Mouse (Mus musculus) liver, postnatal 0 days (tissue): ENCODE data around the gene Mlc1. TPM values are rescaled to one million over a fixed set of nuclear protein-coding genes. Genes with fewer than 3 reads are reported as not detected.
A peak's percentile ranks its signal among the peaks of the same experiment; 100 is the strongest.

ENCODE experiments used
- ATAC-seq: fragments of 200-750 bp; cut with Nextera tagmentation; 2 replicates; pipeline ENCODE4 v1.8.0; 2017; ENCODE audit warnings: mild to moderate bottlenecking, moderate library complexity
- DNase-seq: peaks from one replicate; pipeline ENCODE4 v3.0.0-alpha.2; 2016
- H3K27ac ChIP-seq: fragments of 300-500 bp; sonication (generic); 2 replicates; pipeline ENCODE4 v1.5.1; 2014; ENCODE audit warnings: antibody characterized with exemption, moderate library complexity, mild to moderate bottlenecking, low read depth
- H3K27me3 ChIP-seq: fragments of 300-500 bp; sonication (generic); 2 replicates; pipeline ENCODE4 v1.6.1; 2014; ENCODE audit warnings: low read length, control low read depth, mixed read lengths; ENCODE audit not compliant: insufficient read depth
- H3K36me3 ChIP-seq: fragments of 300-500 bp; sonication (generic); replicated peaks from 2 replicates; pipeline ENCODE4 v1.6.1; 2014; ENCODE audit warnings: mild to moderate bottlenecking, control low read depth, low read length, moderate library complexity, mixed read lengths; ENCODE audit not compliant: insufficient read depth
- H3K4me1 ChIP-seq: fragments of 300-500 bp; sonication (generic); 2 replicates; pipeline ENCODE4 v1.6.1; 2014; ENCODE audit warnings: antibody characterized with exemption, mild to moderate bottlenecking, control low read depth; ENCODE audit not compliant: insufficient read depth
- H3K4me2 ChIP-seq: fragments of 300-500 bp; sonication (generic); 2 replicates; pipeline ENCODE4 v1.6.1; 2014; ENCODE audit warnings: low read depth, mild to moderate bottlenecking, low read length, moderate library complexity, mixed read lengths
- H3K4me3 ChIP-seq: fragments of 300-500 bp; sonication (generic); 2 replicates; pipeline ENCODE4 v1.5.1; 2014; ENCODE audit warnings: low read depth, low read length
- H3K9ac ChIP-seq: fragments of 300-500 bp; sonication (generic); replicated peaks from 2 replicates; pipeline ENCODE4 v1.6.1; 2014; ENCODE audit warnings: mild to moderate bottlenecking, moderate library complexity
- H3K9me3 ChIP-seq: fragments of 300-500 bp; sonication (generic); 2 replicates; pipeline ENCODE4 v1.6.1; 2016; ENCODE audit warnings: mild to moderate bottlenecking, control low read depth, low read length, mixed read lengths
- CTCF ChIP-seq: sonication (generic); IDR thresholded peaks from 2 replicates; pipeline ENCODE4 v1.5.1; 2016; ENCODE audit warnings: antibody characterized with exemption, low read depth
- EP300 ChIP-seq: IDR thresholded peaks from 2 replicates; pipeline ENCODE4 v1.6.1; 2016; ENCODE audit warnings: antibody characterized with exemption, low read depth, mild to moderate bottlenecking
- WGBS: fragments of 180-500 bp; shearing (Covaris S2); extraction: QIAGEN DNeasy Blood & Tissue Kit; methylation state at CpG from one replicate; pipeline ENCODE4 v1.1.7; 2014; ENCODE audit not compliant: insufficient replicate concordance; 5-methylcytosine and 5-hydroxymethylcytosine counted together
- polyA plus RNA-seq: library from polyadenylated mRNA; unstranded; fragments of >200 nt; fragmentation: Nextera tagmentation; extraction: Ambion mirVana; gene quantifications from 2 replicates; pipeline ENCODE4 v1.2.1, GENCODE M21; 2015

Mlc1 gene
- polyA plus RNA-seq, 1 experiment from 2014 or later, result not detected

- TF ChIP-seq EP300 (no peak), CTCF (no peak)
- WGBS, result 70% methylated on average over 4 of the region's 4 CpGs
- ATAC-seq, result no peak
Observed at GRCm38 (mm10) chr15:88972300-88972699, 6.5 kb downstream of the Mlc1 start.

GRCm38 (mm10) chr15:88964070-88964578, 14.7 kb downstream of the Mlc1 start:
- Histone ChIP-seq H3K36me3 (no peaks in the 10 kb centered on the region), H3K9me3 (no peaks in the 10 kb centered on the region), H3K27ac (no peak overlapping the region), H3K27me3 (no peaks in the 10 kb centered on the region), H3K9ac (no peak overlapping the region), H3K4me2 (no peak overlapping the region), H3K4me1 (no peaks in the 10 kb centered on the region), H3K4me3 (no peak overlapping the region)
- DNase-seq, result no peak
- WGBS, result 51% methylated on average over 2 of the region's 2 CpGs
- peak; percentile 40; the same call in 1 of the 2 replicates for ATAC-seq
- no peak for TF ChIP-seq CTCF

More at GRCm38 (mm10) chr15:88972300-88972699, 6.5 kb downstream of the Mlc1 start:
- Histone ChIP-seq H3K4me1 (no peaks in the 10 kb centered on the region), H3K9ac (no peak overlapping the region), H3K36me3 (no peaks in the 10 kb centered on the region), H3K4me2 (no peak overlapping the region), H3K9me3 (no peaks in the 10 kb centered on the region), H3K27ac (no peak overlapping the region), H3K27me3 (no peaks in the 10 kb centered on the region), H3K4me3 (no peak overlapping the region)
- no peak for DNase-seq

- TF ChIP-seq CTCF, result no peak
- no peak for TF ChIP-seq EP300
- H3K4me3 ChIP-seq, result no peak overlapping the region
- no peak for DNase-seq
- H3K4me1 ChIP-seq, result 0 out of 2 replicates have a peak, but pooled peaks cover 2% of the 10 kb centered on the region
- ATAC-seq, result no peak
- WGBS, result 76% methylated on average over 4 of the region's 4 CpGs
- H3K9me3 ChIP-seq, result no peaks in the 10 kb centered on the region
- H3K9ac ChIP-seq, result no peak overlapping the region
- H3K4me2 ChIP-seq, result no peak overlapping the region
- H3K36me3 ChIP-seq, result no peaks in the 10 kb centered on the region
- H3K27ac ChIP-seq, result no peak overlapping the region
- H3K27me3 ChIP-seq, result peaks cover 22% of the 10 kb centered on the region
Observed at GRCm38 (mm10) chr15:88957522-88957921, 21.3 kb downstream of the Mlc1 start.

GRCm38 (mm10) chr15:88955342-88955741, 23.5 kb downstream of the Mlc1 start:
- DNase-seq (no peak), ATAC-seq (no peak)
- H3K36me3 ChIP-seq, result no peaks in the 10 kb centered on the region
- no peak overlapping the region for H3K27ac ChIP-seq
- H3K4me1 ChIP-seq, result 0 out of 2 replicates have a peak, but pooled peaks cover 2% of the 10 kb centered on the region
- no peak overlapping the region for H3K4me2 ChIP-seq
- no peak overlapping the region for H3K4me3 ChIP-seq
- H3K9me3 ChIP-seq, result no peaks in the 10 kb centered on the region
- TF ChIP-seq EP300 (no peak), CTCF (no peak)
- peaks cover 22% of the 10 kb centered on the region for H3K27me3 ChIP-seq
- H3K9ac ChIP-seq, result no peak overlapping the region
- WGBS, result 78% methylated on average over 6 of the region's 6 CpGs

- Histone ChIP-seq H3K9me3 (no peaks in the 10 kb centered on the region), H3K36me3 (no peaks in the 10 kb centered on the region), H3K4me2 (peak within 1 kb of the TSS; percentile 55), H3K4me3 (peak within 1 kb of the TSS; percentile 25), H3K4me1 (0 out of 2 replicates have a peak, but pooled peaks cover 2% of the 10 kb centered on the region), H3K27ac (no peak within 1 kb of the TSS), H3K27me3 (peaks cover 22% of the 10 kb centered on the region), H3K9ac (0 out of 2 replicates have a peak within 1 kb of the TSS, but pooled peaks have one; percentile 41)
- TF ChIP-seq EP300 (no peak), CTCF (no peak)
- ATAC-seq (no peak), DNase-seq (peak; percentile 24)
- WGBS, result 9% methylated on average over 50 of the region's 53 CpGs
Observed at GRCm38 (mm10) chr15:88954368-88955072, 24.3 kb downstream of the Mlc1 start, which contains the start of gene Ttll8. Gene Ttll8 (minus strand): TSS chr15:88954418.

GRCm38 (mm10) chr15:88951246-88951645, 27.6 kb downstream of the Mlc1 start:
- Histone ChIP-seq H3K36me3 (no peaks in the 10 kb centered on the region), H3K9me3 (no peaks in the 10 kb centered on the region), H3K9ac (no peak overlapping the region), H3K27me3 (peaks cover 22% of the 10 kb centered on the region), H3K27ac (no peak overlapping the region), H3K4me3 (no peak overlapping the region), H3K4me1 (0 out of 2 replicates have a peak, but pooled peaks cover 2% of the 10 kb centered on the region), H3K4me2 (no peak overlapping the region)
- WGBS, result 84% methylated on average over 4 of the region's 4 CpGs
- TF ChIP-seq CTCF, result no peak
- no peak for TF ChIP-seq EP300
- ATAC-seq (no peak), DNase-seq (no peak)
